Mouse (Mus musculus) liver, adult 2 months (tissue): ENCODE measurements around the gene G6pc2.

Source experiments
- CTCF ChIP-seq: fragments of 200-500 bp; IDR thresholded peaks from 2 replicates; pipeline ENCODE4 v1.5.1; 2011; ENCODE audit warnings: low read depth, low read length, control low read depth
- POLR2A ChIP-seq: fragments of 200-500 bp; IDR thresholded peaks from 2 replicates; pipeline ENCODE4 v1.6.1; 2011; ENCODE audit warnings: low read length, control low read depth; ENCODE audit not compliant: insufficient read depth; ENCODE audit errors: extremely low read depth

- TF ChIP-seq CTCF (no peak), POLR2A (no peak)
Observed at GRCm38 (mm10) chr2:69205185-69205584, 5.7 kb upstream of the G6pc2 start.
